Mouse (Mus musculus): ENCODE data around the gene Bmp2k. TPM values are rescaled to one million over a fixed set of nuclear protein-coding genes. Genes with fewer than 3 reads are reported as not detected.
A peak's percentile ranks its signal among the peaks of the same experiment; 100 is the strongest.

Bmp2k gene
- polyA plus RNA-seq, 1 experiment from 2014 or later = 8.3 TPM

DNA sequence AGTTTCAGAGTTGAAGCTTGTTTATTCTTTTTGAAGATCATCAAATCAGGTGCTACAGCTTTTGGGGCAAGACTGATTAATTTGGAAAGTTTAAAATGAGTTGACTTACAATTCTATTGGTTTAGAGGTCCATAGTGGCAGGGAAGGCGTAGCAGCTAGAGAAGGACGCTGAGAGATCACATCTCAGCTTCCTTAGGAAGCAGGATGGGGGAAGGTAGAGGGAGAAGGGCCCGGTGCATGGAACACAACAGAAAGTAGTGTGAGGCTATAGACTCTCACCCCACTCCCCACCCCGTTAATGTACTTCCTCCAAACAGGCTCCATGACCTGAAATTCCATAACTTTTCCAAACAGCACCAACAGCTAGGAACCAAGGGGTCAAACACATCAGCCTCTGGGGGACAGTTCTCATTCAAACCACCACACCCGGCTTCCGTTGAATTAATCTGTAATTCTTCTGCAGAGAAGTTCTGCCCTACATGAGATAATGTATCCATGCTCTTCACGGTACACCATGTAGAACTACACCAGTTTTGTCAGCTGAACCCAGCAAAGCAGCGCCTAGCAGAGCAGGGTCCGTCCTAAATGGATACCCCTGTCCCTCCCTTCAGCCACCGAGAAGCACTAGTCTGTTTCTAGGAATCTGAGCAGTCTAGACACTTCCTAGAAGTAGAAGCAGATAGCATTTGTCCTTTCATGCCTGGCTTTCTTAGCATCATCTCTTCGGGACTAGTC, 12.3 kb downstream of the Bmp2k start:
- 80% methylated on average over 11 of the region's 11 CpGs for WGBS
- Histone ChIP-seq H3K9me3 (ENCODE audit: control insufficient read depth, low read length) (no peaks in the 10 kb centered on the region), H3K36me3 (ENCODE audit: control insufficient read depth, insufficient read depth, low read length) (no peaks in the 10 kb centered on the region), H3K4me3 (ENCODE audit: control insufficient read depth in 1 of 2, insufficient read depth in 1 of 2, low read depth in 1 of 2, low read length in 2 of 2) (no peak overlapping the region), H3K9ac (ENCODE audit: low read length) (no peak overlapping the region), H3K27me3 (ENCODE audit: control insufficient read depth, insufficient read depth, low read length) (no peaks in the 10 kb centered on the region), H3K4me2 (ENCODE audit: low read length) (no peak overlapping the region), H3K27ac (replicated peaks in 1 of 2; ENCODE audit: control insufficient read depth in 1 of 2, insufficient read depth in 1 of 2, low read depth in 2 of 2, low read length in 2 of 2) (no peak overlapping the region), H3K4me1 (ENCODE audit: control insufficient read depth in 2 of 2, insufficient read depth in 2 of 2, low read length in 2 of 2) (no peaks in the 10 kb centered on the region)
- no peak for ATAC-seq (ENCODE audit: insufficient number of reproducible peaks, insufficient read depth, low FRiP score, low read depth)

DNA sequence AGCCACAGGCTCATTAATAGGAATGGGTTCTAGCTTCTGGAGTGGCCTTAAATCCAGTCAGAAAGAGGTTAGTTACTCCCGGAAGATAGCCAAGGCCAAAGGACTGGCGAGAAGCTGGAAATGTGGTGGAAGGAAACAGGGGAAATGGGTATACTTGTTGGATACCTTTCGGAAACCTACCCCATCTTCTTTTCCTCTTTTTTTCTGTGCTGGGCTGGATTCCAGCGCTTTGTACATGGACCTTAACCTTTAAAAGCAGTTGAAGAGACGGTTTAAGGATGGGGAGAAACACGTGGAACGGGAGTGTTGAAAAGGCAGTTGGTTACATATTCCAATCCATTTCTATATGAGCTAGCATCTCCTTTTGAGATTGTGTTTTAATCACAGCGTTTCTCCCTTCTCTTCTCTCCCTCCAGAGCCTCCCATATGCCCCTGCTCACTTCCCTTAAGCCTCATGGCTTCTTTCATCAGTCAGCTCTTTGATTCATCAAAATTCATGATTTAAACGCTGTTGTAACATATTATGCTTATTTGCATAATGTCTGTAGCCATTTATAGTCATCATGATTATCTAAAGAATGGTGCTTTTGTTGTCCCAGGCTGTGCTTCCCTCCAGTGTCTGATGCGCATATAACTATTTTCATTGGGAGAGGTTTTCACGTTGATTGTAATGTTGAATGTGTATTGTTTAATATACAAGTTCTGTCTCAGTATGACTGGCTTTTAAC, 18.5 kb downstream of the Bmp2k start:
- Histone ChIP-seq H3K9ac (ENCODE audit: low read length) (no peak overlapping the region), H3K4me2 (ENCODE audit: low read length) (no peak overlapping the region), H3K27ac (replicated peaks in 1 of 2; ENCODE audit: control insufficient read depth in 1 of 2, insufficient read depth in 1 of 2, low read depth in 2 of 2, low read length in 2 of 2) (no peak overlapping the region), H3K27me3 (ENCODE audit: control insufficient read depth, insufficient read depth, low read length) (no peaks in the 10 kb centered on the region), H3K4me3 (ENCODE audit: control insufficient read depth in 1 of 2, insufficient read depth in 1 of 2, low read depth in 1 of 2, low read length in 2 of 2) (no peak overlapping the region), H3K36me3 (ENCODE audit: control insufficient read depth, insufficient read depth, low read length) (no peaks in the 10 kb centered on the region), H3K4me1 (ENCODE audit: control insufficient read depth in 2 of 2, insufficient read depth in 2 of 2, low read length in 2 of 2) (peaks cover 0 to 8% of the 10 kb centered on the region in 2 experiments; a peak in 2 of 4 replicates), H3K9me3 (ENCODE audit: control insufficient read depth, low read length) (no peaks in the 10 kb centered on the region)
- WGBS = 81% methylated on average over 11 of the region's 11 CpGs
- ATAC-seq (ENCODE audit: insufficient number of reproducible peaks, insufficient read depth, low FRiP score, low read depth) = no peak

DNA sequence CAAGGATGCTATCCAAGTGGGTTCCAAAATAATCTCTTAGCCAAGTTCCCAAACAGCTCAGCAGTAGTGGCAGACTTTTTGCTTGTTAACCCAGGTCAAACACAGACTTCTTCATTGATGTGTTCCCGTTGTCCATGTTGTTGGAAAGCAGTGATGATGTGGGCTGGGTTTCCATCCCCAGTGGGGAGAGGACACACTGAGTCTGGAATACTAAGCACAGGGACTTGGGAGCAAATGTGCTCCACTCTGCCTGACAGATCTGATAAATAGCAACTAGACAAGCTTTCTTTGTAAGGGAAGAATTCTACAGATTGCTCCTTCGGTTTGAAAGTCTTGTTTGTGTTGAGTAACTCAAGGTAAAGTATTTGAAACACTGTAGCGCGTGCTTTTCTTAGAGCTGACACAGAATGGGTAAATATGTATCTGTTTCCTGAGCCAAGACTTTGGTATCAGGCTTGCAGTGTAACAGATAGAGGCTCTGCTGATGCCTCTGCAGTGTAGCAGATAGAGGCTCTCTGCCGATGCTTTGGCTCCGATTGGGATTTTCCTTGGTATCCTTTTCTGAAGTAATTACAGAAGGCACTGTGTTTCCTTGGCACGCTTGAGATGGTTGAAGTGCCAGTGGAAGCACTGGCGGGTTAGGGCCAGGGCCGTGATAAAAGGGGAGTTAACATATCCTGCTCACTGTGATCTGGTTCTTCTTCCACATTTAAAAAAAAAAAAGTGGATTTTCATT, 19.5 kb downstream of the Bmp2k start:
- no peak for ATAC-seq (ENCODE audit: insufficient number of reproducible peaks, insufficient read depth, low FRiP score, low read depth)
- Histone ChIP-seq H3K4me2 (ENCODE audit: low read length) (no peak overlapping the region), H3K9ac (ENCODE audit: low read length) (no peak overlapping the region), H3K27me3 (ENCODE audit: control insufficient read depth, insufficient read depth, low read length) (no peaks in the 10 kb centered on the region), H3K4me3 (ENCODE audit: control insufficient read depth in 1 of 2, insufficient read depth in 1 of 2, low read depth in 1 of 2, low read length in 2 of 2) (no peak overlapping the region), H3K9me3 (ENCODE audit: control insufficient read depth, low read length) (no peaks in the 10 kb centered on the region), H3K27ac (replicated peaks in 1 of 2; ENCODE audit: control insufficient read depth in 1 of 2, insufficient read depth in 1 of 2, low read depth in 2 of 2, low read length in 2 of 2) (no peak overlapping the region), H3K36me3 (ENCODE audit: control insufficient read depth, insufficient read depth, low read length) (no peaks in the 10 kb centered on the region), H3K4me1 (ENCODE audit: control insufficient read depth in 2 of 2, insufficient read depth in 2 of 2, low read length in 2 of 2) (peaks cover 0 to 8% of the 10 kb centered on the region in 2 experiments; a peak in 2 of 4 replicates)
- 71% methylated on average over 9 of the region's 9 CpGs for WGBS

DNA sequence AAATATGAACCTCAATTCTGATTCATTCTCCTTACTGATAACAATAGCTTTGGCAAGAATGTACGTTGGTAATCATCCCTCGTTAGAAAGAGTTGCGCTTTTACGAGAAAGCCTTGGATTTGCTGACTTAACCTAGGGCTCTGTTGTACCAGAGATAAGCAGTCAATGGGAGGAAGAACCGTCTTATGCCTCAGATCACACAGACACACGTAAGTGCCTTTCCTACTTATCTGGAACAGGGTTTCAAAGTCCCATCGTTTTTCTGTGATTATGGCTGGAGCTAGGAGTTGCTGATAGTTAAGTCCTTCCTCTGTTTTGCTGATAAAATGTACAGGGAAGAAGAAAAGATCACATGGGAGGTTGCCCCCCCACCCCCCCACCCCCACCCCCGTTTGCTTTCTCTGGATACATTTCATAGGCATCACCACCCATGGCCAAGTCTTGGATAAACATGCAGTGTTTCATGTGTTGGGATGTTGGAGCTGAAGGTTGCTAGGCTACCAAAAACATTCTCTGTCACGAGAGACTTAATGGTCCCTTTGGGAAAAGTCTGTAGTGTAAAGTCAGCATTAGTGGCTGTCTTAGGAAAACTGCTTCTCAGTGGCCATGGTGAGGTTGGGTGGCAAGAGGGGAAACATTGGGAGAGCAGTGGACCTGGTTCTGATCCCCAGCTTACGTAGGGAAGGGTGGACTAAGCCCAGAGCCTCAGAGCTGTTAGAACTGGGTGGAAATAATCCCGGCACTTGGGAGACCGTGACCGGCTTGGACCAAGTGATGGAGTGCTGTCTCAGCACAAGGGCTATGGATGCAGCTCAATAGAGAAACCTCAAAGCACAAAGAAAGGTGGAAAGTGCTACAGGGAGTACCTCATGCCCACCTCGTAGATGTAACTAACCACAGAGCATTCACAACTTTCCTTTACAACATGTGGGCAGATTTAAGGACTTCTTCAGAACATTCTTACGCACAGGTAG, 25.1 kb downstream of the Bmp2k start:
- Histone ChIP-seq H3K4me2 (ENCODE audit: low read length) (no peak overlapping the region), H3K27ac (replicated peaks in 1 of 2; ENCODE audit: control insufficient read depth in 1 of 2, insufficient read depth in 1 of 2, low read depth in 2 of 2, low read length in 2 of 2) (no peak overlapping the region), H3K27me3 (ENCODE audit: control insufficient read depth, insufficient read depth, low read length) (no peaks in the 10 kb centered on the region), H3K4me3 (ENCODE audit: control insufficient read depth in 1 of 2, insufficient read depth in 1 of 2, low read depth in 1 of 2, low read length in 2 of 2) (no peak overlapping the region), H3K9ac (ENCODE audit: low read length) (no peak overlapping the region), H3K4me1 (ENCODE audit: control insufficient read depth in 2 of 2, insufficient read depth in 2 of 2, low read length in 2 of 2) (peaks cover 0 to 5% of the 10 kb centered on the region in 2 experiments; a peak in 1 of 4 replicates), H3K9me3 (ENCODE audit: control insufficient read depth, low read length) (no peaks in the 10 kb centered on the region), H3K36me3 (ENCODE audit: control insufficient read depth, insufficient read depth, low read length) (no peaks in the 10 kb centered on the region)
- ATAC-seq (ENCODE audit: insufficient number of reproducible peaks, insufficient read depth, low FRiP score, low read depth) = peak; percentile 56; the same call in 1 of the 2 replicates
- 47% methylated on average over 15 of the region's 15 CpGs for WGBS

DNA sequence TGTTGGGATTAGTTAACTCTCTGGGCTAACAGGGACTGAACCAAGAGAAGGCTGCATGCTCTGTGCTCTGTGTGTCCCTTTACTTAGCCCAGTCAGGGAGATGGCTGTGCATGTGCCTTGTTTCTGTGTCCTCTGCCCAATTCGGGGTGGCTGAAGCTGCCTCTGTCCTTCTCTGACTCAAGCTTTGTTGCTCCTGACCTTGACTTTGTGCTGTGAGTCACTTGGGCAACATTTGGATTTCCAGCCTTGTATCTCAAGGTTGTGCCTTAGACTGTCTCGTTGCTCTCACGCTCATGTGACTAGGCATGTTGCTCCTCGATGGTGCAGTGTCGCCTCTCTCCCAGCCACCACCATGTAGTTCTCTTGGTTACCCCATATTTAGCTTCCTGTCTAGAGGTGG, 27.3 kb downstream of the Bmp2k start:
- ATAC-seq (ENCODE audit: insufficient number of reproducible peaks, insufficient read depth, low FRiP score, low read depth) = no peak
- 87% methylated on average over 5 of the region's 5 CpGs for WGBS
- peaks cover 0 to 5% of the 10 kb centered on the region in 2 experiments; a peak in 1 of 4 replicates for H3K4me1 ChIP-seq (ENCODE audit: control insufficient read depth in 2 of 2, insufficient read depth in 2 of 2, low read length in 2 of 2)
- H3K9me3 ChIP-seq (ENCODE audit: control insufficient read depth, low read length) = no peaks in the 10 kb centered on the region
- H3K27me3 ChIP-seq (ENCODE audit: control insufficient read depth, insufficient read depth, low read length) = no peaks in the 10 kb centered on the region
- H3K4me3 ChIP-seq (ENCODE audit: control insufficient read depth in 1 of 2, insufficient read depth in 1 of 2, low read depth in 1 of 2, low read length in 2 of 2) = no peak overlapping the region
- H3K36me3 ChIP-seq (ENCODE audit: control insufficient read depth, insufficient read depth, low read length) = 0 out of 2 replicates have a peak, but pooled peaks cover 5% of the 10 kb centered on the region
- no peak overlapping the region for H3K27ac ChIP-seq (replicated peaks in 1 of 2; ENCODE audit: control insufficient read depth in 1 of 2, insufficient read depth in 1 of 2, low read depth in 2 of 2, low read length in 2 of 2)
- H3K9ac ChIP-seq (ENCODE audit: low read length) = no peak overlapping the region
- H3K4me2 ChIP-seq (ENCODE audit: low read length) = no peak overlapping the region

DNA sequence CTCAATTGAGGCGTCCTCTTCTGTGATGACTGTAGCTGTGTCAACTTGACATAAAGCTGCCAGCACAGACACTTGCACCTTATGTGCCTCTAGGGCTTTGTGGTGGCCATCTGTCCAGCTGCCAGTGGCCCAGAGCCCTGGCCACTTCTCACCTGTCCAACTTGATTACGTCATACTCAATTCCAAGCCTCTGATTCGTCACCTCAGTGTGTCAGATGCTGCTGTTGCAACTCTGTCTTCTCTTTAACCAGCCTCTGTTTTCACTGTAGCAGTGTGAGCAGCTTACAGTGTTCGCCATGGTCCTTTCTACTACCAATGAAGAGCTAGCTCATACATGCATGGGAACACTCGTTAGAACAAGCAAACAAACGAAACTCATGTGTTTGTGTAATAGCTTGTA, 28.2 kb downstream of the Bmp2k start:
- no peak for ATAC-seq (ENCODE audit: insufficient number of reproducible peaks, insufficient read depth, low FRiP score, low read depth)
- H3K4me1 ChIP-seq (ENCODE audit: control insufficient read depth in 2 of 2, insufficient read depth in 2 of 2, low read length in 2 of 2) = peaks cover 0 to 5% of the 10 kb centered on the region in 2 experiments; a peak in 1 of 4 replicates
- no peak overlapping the region for H3K4me2 ChIP-seq (ENCODE audit: low read length)
- H3K9ac ChIP-seq (ENCODE audit: low read length) = no peak overlapping the region
- no peaks in the 10 kb centered on the region for H3K9me3 ChIP-seq (ENCODE audit: control insufficient read depth, low read length)
- WGBS = 88% methylated on average over 6 of the region's 6 CpGs
- no peak overlapping the region for H3K4me3 ChIP-seq (ENCODE audit: control insufficient read depth in 1 of 2, insufficient read depth in 1 of 2, low read depth in 1 of 2, low read length in 2 of 2)
- no peak overlapping the region for H3K27ac ChIP-seq (replicated peaks in 1 of 2; ENCODE audit: control insufficient read depth in 1 of 2, insufficient read depth in 1 of 2, low read depth in 2 of 2, low read length in 2 of 2)
- H3K27me3 ChIP-seq (ENCODE audit: control insufficient read depth, insufficient read depth, low read length) = no peaks in the 10 kb centered on the region
- H3K36me3 ChIP-seq (ENCODE audit: control insufficient read depth, insufficient read depth, low read length) = 0 out of 2 replicates have a peak, but pooled peaks cover 5% of the 10 kb centered on the region
